In the genomic region with DNA sequence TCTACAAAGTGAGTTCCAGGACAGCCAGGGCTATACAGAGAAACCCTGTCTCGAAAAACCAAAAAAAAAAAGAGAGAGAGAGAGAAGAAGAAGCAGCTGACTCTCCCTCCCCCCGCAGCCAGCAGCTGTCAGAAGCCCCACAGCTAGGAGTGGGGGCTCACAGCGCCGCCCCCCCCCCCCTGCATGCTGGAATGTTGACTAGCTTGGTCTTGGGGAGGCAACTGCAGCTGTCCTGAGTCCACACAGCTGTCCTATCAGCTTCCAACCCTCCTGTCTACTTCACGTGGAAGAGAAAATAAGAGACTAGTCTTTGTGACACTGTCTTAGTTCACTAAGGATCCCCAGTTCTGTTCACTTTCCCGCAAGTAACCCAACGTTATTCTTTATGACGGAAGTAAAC, we compare ENCODE assay signal across 23 mouse cellular contexts.
A peak's percentile ranks its signal among the peaks of the same experiment; 100 is the strongest.
DNase-seq lines count a peak whose midpoint lies in the region; ATAC-seq and TF ChIP-seq lines count a peak whose summit lies in the region.
"Had no signal": no experiment of that assay in that cellular context is flagged by ENCODE, and none has a peak within 500 bp of the region (broad histone marks: within the 10 kb centered on the region; RNA-seq: fewer than 3 reads in every experiment).

No protein-coding gene starts in this region.

- H3K4me1 ChIP-seq in embryonic facial prominence, embryonic 14.5 days (ENCODE audit: control insufficient read depth, insufficient read depth, low read length) = no peaks in the 10 kb centered on the region
- H3K4me1 ChIP-seq in embryonic facial prominence, embryonic 10.5 days = peaks cover 5% of the 10 kb centered on the region
- H3K4me1 ChIP-seq in limb, embryonic 14.5 days (ENCODE audit: control insufficient read depth, insufficient read depth, low read length) = no peaks in the 10 kb centered on the region
- peaks cover 9% of the 10 kb centered on the region; the same call in 1 of the 2 replicates for H3K4me1 ChIP-seq in limb, embryonic 10.5 days

- peak; percentile 31 for DNase-seq in embryonic facial prominence, embryonic 14.5 days (ENCODE audit: low spot score)
- DNase-seq in embryonic facial prominence, embryonic 10.5 days (ENCODE audit: low spot score) = no peak
- DNase-seq in limb, embryonic 14.5 days (ENCODE audit: low spot score) = peak; percentile 6
- DNase-seq in limb, embryonic 10.5 days (ENCODE audit: low spot score) = no peak
- DNase-seq in brain, adult 2 months (ENCODE audit: low read depth, low spot score) = peak; percentile 15
- DNase-seq in B cell, adult 2 months = no peak
- no peak for DNase-seq in left cerebral cortex, postnatal 14 days (ENCODE audit: low spot score in 2 of 2)
- DNase-seq: adrenal gland, adult 2 months; adrenal gland, adult 8-10 months; adrenal gland, postnatal 10 days; adrenal gland, postnatal 14 days; adrenal gland, postnatal 25 days; adrenal gland, postnatal 36 days; cerebellum, adult 11 months; cerebellum, adult 11-12 months; cerebellum, adult 18-20 months; cerebellum, adult 2 months had no signal

- 71% methylated on average over 6 of the region's 8 CpGs for WGBS in embryonic facial prominence, embryonic 14.5 days
- WGBS in embryonic facial prominence, embryonic 10.5 days = 80% methylated on average over 8 of the region's 8 CpGs
- 75% methylated on average over 6 of the region's 8 CpGs for WGBS in limb, embryonic 14.5 days
- 84% methylated on average over 8 of the region's 8 CpGs for WGBS in limb, embryonic 10.5 days

- intact Hi-C loops in left cerebral cortex, postnatal 14 days (cut with DNase I) = no loop called here

- H3K4me2 ChIP-seq in embryonic facial prominence, embryonic 14.5 days (ENCODE audit: low read depth, low read length) = no peak overlapping the region
- no peak overlapping the region for H3K4me2 ChIP-seq in limb, embryonic 14.5 days (replicated peaks; ENCODE audit: low read depth, low read length, severe bottlenecking)
- H3K4me2 ChIP-seq in myocyte (ENCODE audit: low read depth) = no peak overlapping the region

- no peaks in the 10 kb centered on the region for H3K36me3 ChIP-seq in embryonic facial prominence, embryonic 14.5 days (ENCODE audit: control insufficient read depth, insufficient read depth, low read length)
- H3K36me3 ChIP-seq in embryonic facial prominence, embryonic 10.5 days (replicated peaks) = no peaks in the 10 kb centered on the region
- H3K36me3 ChIP-seq in limb, embryonic 14.5 days (ENCODE audit: control insufficient read depth, insufficient read depth, low read length) = no peaks in the 10 kb centered on the region
- no peaks in the 10 kb centered on the region for H3K36me3 ChIP-seq in limb, embryonic 10.5 days
- H3K36me3 ChIP-seq in myocyte (ENCODE audit: control insufficient read depth, insufficient read depth) = no peaks in the 10 kb centered on the region
- H3K36me3 ChIP-seq: G1E had no signal

- H3K79me2 ChIP-seq in myocyte (ENCODE audit: control insufficient read depth, insufficient read depth) = no peaks in the 10 kb centered on the region

- H3ac ChIP-seq in myocyte (ENCODE audit: control insufficient read depth, insufficient read length) = no peak overlapping the region

- no peak overlapping the region for H3K9ac ChIP-seq in embryonic facial prominence, embryonic 14.5 days (ENCODE audit: low read depth, low read length)
- no peak overlapping the region for H3K9ac ChIP-seq in limb, embryonic 14.5 days (ENCODE audit: low read depth, low read length, severe bottlenecking)

- no peaks in the 10 kb centered on the region for H3K9me3 ChIP-seq in embryonic facial prominence, embryonic 14.5 days (ENCODE audit: control insufficient read depth, low read length)
- no peaks in the 10 kb centered on the region for H3K9me3 ChIP-seq in embryonic facial prominence, embryonic 10.5 days
- H3K9me3 ChIP-seq in limb, embryonic 14.5 days (ENCODE audit: control insufficient read depth, low read length) = no peaks in the 10 kb centered on the region
- H3K9me3 ChIP-seq in limb, embryonic 10.5 days (replicated peaks) = no peaks in the 10 kb centered on the region
- H3K9me3 ChIP-seq: G1E had no signal

- no peak overlapping the region for H3K4me3 ChIP-seq in embryonic facial prominence, embryonic 14.5 days (ENCODE audit: low read depth, low read length)
- no peak overlapping the region for H3K4me3 ChIP-seq in embryonic facial prominence, embryonic 10.5 days
- H3K4me3 ChIP-seq in limb, embryonic 14.5 days (replicated peaks; ENCODE audit: low read length) = no peak overlapping the region
- H3K4me3 ChIP-seq in limb, embryonic 10.5 days = no peak overlapping the region
- H3K4me3 ChIP-seq in myocyte = no peak overlapping the region

- no peak for TF ChIP-seq POLR2A in limb, embryonic 14.5 days (IDR thresholded peaks at IDR 0.05; ENCODE audit: borderline replicate concordance, extremely low read depth, insufficient read depth, insufficient read length)
- no peak for TF ChIP-seq POLR2A in myocyte (IDR thresholded peaks at IDR 0.05; ENCODE audit: insufficient read length, low read depth)

- ATAC-seq in embryonic facial prominence, embryonic 14.5 days (ENCODE audit: low read depth) = no peak
- peak; percentile 74 for ATAC-seq in limb, embryonic 14.5 days (ENCODE audit: low FRiP score, low read depth)
- ATAC-seq: activated CD4-positive, CD25-positive, alpha-beta regulatory T cell, adult 4 months; CD4-positive, CD25-positive, alpha-beta regulatory T cell, adult 4 months; Patski had no signal

- no peak overlapping the region for H3K27ac ChIP-seq in embryonic facial prominence, embryonic 14.5 days (replicated peaks; ENCODE audit: low read depth, low read length)
- H3K27ac ChIP-seq in embryonic facial prominence, embryonic 10.5 days (replicated peaks) = no peak overlapping the region
- H3K27ac ChIP-seq in limb, embryonic 14.5 days (replicated peaks; ENCODE audit: low read depth, low read length) = no peak overlapping the region
- no peak overlapping the region for H3K27ac ChIP-seq in limb, embryonic 10.5 days

- H3K27me3 ChIP-seq in embryonic facial prominence, embryonic 14.5 days (replicated peaks; ENCODE audit: control insufficient read depth, insufficient read depth, low read length) = no peaks in the 10 kb centered on the region
- H3K27me3 ChIP-seq in embryonic facial prominence, embryonic 10.5 days (replicated peaks; ENCODE audit: low read depth, poor library complexity, severe bottlenecking) = no peaks in the 10 kb centered on the region
- H3K27me3 ChIP-seq in limb, embryonic 14.5 days (ENCODE audit: control insufficient read depth, insufficient read depth, low read length) = no peaks in the 10 kb centered on the region
- H3K27me3 ChIP-seq in limb, embryonic 10.5 days (ENCODE audit: low read depth, poor library complexity, severe bottlenecking) = no peaks in the 10 kb centered on the region
- H3K27me3 ChIP-seq in myocyte (ENCODE audit: control insufficient read depth, insufficient read depth, insufficient read length) = no peaks in the 10 kb centered on the region
- H3K27me3 ChIP-seq: CH12.LX, Patski had no signal

TF ChIP-seq in myocyte, 11 proteins besides CTCF, POLR2A, EP300 and RAD21:
- TF ChIP-seq MAX (IDR thresholded peaks at IDR 0.05; ENCODE audit: low read depth) (no peak), USF1 (IDR thresholded peaks at IDR 0.05; ENCODE audit: low read depth) (no peak), E2F4 (IDR thresholded peaks at IDR 0.05; ENCODE audit: insufficient read depth) (no peak), REST (IDR thresholded peaks at IDR 0.05; ENCODE audit: insufficient read depth, insufficient read length) (no peak), MYOD1 (IDR thresholded peaks at IDR 0.05; ENCODE audit: control insufficient read depth in 1 of 3, insufficient read length in 2 of 3, low read depth in 2 of 3) (peak in 2 of 3 experiments; percentile 89 to 91), TCF3 (IDR thresholded peaks at IDR 0.05; ENCODE audit: insufficient read length, low read depth) (peak; percentile 75), TCF12 (IDR thresholded peaks at IDR 0.05; ENCODE audit: insufficient read depth, poor library complexity, severe bottlenecking) (peak; percentile 60), SRF (IDR thresholded peaks at IDR 0.05; ENCODE audit: control insufficient read depth, insufficient read length, low read depth) (no peak), MYOG (IDR thresholded peaks at IDR 0.05; ENCODE audit: control insufficient read depth in 1 of 3, insufficient read depth in 1 of 3, insufficient read length in 2 of 3, low read depth in 2 of 3) (peak; percentile 18 to 98 (median 95)), CEBPB (IDR thresholded peaks at IDR 0.05; ENCODE audit: insufficient read depth, poor library complexity, severe bottlenecking) (no peak), POLR2AphosphoS2 (IDR thresholded peaks at IDR 0.05; ENCODE audit: insufficient read length, low read depth) (no peak)

Comparison
In these comparisons a context has a peak if more than half of its experiments do, and no peak if none do; other contexts are left out.
1. DNase-seq: peak in embryonic facial prominence, embryonic 14.5 days (single experiment), limb, embryonic 14.5 days (single experiment) and brain, adult 2 months (single experiment); none in embryonic facial prominence, embryonic 10.5 days (single experiment), limb, embryonic 10.5 days (single experiment), B cell, adult 2 months (0 of 2) and left cerebral cortex, postnatal 14 days (0 of 2).